Mouse (Mus musculus): ENCODE results near the gene Shb. TPM values are rescaled to one million over a fixed set of nuclear protein-coding genes. Genes with fewer than 3 reads are reported as not detected.

Shb gene
- polyA plus RNA-seq, 1 experiment: 46.3 TPM

GRCm38 (mm10) chr4:45418229-45418950, 113.9 kb downstream of the Shb start:
- Histone ChIP-seq H3K4me3 (no peak overlapping the region), H3K36me3 (ENCODE audit: control insufficient read depth, insufficient read depth) (peaks cover 4% of the 10 kb centered on the region), H3K79me2 (ENCODE audit: control insufficient read depth, insufficient read depth) (no peaks in the 10 kb centered on the region), H3ac (ENCODE audit: control insufficient read depth, insufficient read length) (no peak overlapping the region), H3K4me2 (ENCODE audit: low read depth) (no peak overlapping the region), H3K27me3 (ENCODE audit: control insufficient read depth, insufficient read depth, insufficient read length) (no peaks in the 10 kb centered on the region)
- no peak for TF ChIP-seq POLR2AphosphoS2 (IDR thresholded peaks at IDR 0.05; ENCODE audit: insufficient read length, low read depth)
- no peak for TF ChIP-seq POLR2A (IDR thresholded peaks at IDR 0.05; ENCODE audit: insufficient read length, low read depth)
- no peak for TF ChIP-seq TCF3 (IDR thresholded peaks at IDR 0.05; ENCODE audit: insufficient read length, low read depth)

DNA sequence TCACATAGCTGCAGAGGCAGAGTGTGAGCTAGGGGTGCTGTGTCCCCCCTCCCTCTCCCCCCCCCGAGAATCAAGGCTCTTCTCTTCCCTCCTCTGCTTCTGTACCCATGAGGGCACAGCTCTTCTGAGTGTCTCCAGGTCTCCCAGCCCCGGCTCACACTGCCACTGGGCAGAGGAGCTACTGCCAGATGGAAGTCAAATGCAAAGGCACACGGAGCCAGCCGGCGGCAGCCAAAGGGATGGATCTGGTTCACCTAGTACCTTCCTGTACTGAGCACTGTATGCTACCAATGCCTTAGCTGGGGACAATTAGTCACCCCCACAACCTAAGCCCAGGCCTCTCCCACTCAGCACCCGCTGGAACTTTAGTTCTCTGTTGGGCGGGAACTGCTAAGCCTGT, 116.0 kb downstream of the Shb start:
- Histone ChIP-seq H3K79me2 (ENCODE audit: control insufficient read depth, insufficient read depth) (no peaks in the 10 kb centered on the region), H3K36me3 (ENCODE audit: control insufficient read depth, insufficient read depth) (no peaks in the 10 kb centered on the region), H3K27me3 (ENCODE audit: control insufficient read depth, insufficient read depth, insufficient read length) (no peaks in the 10 kb centered on the region), H3K4me3 (no peak overlapping the region), H3K4me2 (ENCODE audit: low read depth) (no peak overlapping the region), H3ac (ENCODE audit: control insufficient read depth, insufficient read length) (no peak overlapping the region)
- TF ChIP-seq TCF3 (IDR thresholded peaks at IDR 0.05; ENCODE audit: insufficient read length, low read depth) (no peak), MAX (IDR thresholded peaks at IDR 0.05; ENCODE audit: low read depth) (no peak), SRF (IDR thresholded peaks at IDR 0.05; ENCODE audit: control insufficient read depth, insufficient read length, low read depth) (no peak), MYOD1 (IDR thresholded peaks at IDR 0.05; ENCODE audit: control insufficient read depth in 1 of 3, insufficient read length in 2 of 3, low read depth in 2 of 3) (no peak)

- no peaks in the 10 kb centered on the region for H3K79me2 ChIP-seq (ENCODE audit: control insufficient read depth, insufficient read depth)
- no peak overlapping the region for H3K4me3 ChIP-seq
- no peaks in the 10 kb centered on the region for H3K27me3 ChIP-seq (ENCODE audit: control insufficient read depth, insufficient read depth, insufficient read length)
- no peak overlapping the region for H3ac ChIP-seq (ENCODE audit: control insufficient read depth, insufficient read length)
- H3K4me2 ChIP-seq (ENCODE audit: low read depth): no peak overlapping the region
- no peaks in the 10 kb centered on the region for H3K36me3 ChIP-seq (ENCODE audit: control insufficient read depth, insufficient read depth)
- no peak for TF ChIP-seq POLR2A (IDR thresholded peaks at IDR 0.05; ENCODE audit: insufficient read length, low read depth)
- TF ChIP-seq REST (IDR thresholded peaks at IDR 0.05; ENCODE audit: insufficient read depth, insufficient read length): no peak
- TF ChIP-seq MYOD1 (IDR thresholded peaks at IDR 0.05; ENCODE audit: control insufficient read depth in 1 of 3, insufficient read length in 2 of 3, low read depth in 2 of 3): no peak
- TF ChIP-seq MAX (IDR thresholded peaks at IDR 0.05; ENCODE audit: low read depth): no peak
- TF ChIP-seq TCF3 (IDR thresholded peaks at IDR 0.05; ENCODE audit: insufficient read length, low read depth): no peak
- no peak for TF ChIP-seq CEBPB (IDR thresholded peaks at IDR 0.05; ENCODE audit: insufficient read depth, poor library complexity, severe bottlenecking)
- no peak for TF ChIP-seq POLR2AphosphoS2 (IDR thresholded peaks at IDR 0.05; ENCODE audit: insufficient read length, low read depth)
- TF ChIP-seq MYOG (IDR thresholded peaks at IDR 0.05; ENCODE audit: control insufficient read depth in 1 of 3, insufficient read depth in 1 of 3, insufficient read length in 2 of 3, low read depth in 2 of 3): no peak
Observed at GRCm38 (mm10) chr4:45413674-45414338, 118.5 kb downstream of the Shb start.

DNA sequence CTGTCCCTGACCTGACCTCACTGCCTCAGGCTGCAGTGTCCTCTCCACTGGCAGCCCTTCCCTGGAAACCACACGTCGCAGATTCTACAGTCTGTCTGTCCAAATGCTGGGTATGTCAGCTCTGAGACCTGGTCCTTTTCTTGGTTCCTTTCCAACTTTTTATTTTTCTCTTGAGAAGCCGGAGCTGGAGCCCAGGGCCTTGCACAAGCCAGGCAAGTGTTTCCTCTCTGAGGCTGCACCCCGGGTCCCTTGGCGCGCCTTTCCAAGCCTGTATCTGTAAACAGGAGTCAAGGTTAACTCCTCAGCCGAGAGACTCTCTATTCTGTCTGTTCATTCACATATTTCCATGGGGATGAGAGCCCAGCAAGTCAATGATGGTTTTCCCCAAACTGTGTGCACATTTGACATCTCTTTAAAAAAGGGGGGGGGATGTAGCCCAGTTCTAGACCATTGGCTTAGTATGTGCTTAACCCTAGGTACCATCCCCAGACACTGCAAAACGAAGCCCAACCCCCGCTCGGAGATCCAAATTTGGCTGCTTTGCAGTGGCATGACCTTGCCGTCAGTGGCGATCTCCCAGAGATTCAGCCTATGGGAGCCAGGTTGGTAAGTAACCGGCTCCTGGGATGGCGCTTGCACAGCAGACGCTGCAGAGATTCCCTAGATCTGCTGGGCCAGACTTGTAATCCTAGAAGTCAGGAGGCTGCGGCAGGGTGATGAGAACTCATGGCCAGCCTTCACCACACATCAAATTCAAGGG, 119.7 kb downstream of the Shb start:
- Histone ChIP-seq H3K4me3 (no peak overlapping the region), H3K27me3 (ENCODE audit: control insufficient read depth, insufficient read depth, insufficient read length) (no peaks in the 10 kb centered on the region)
- TF ChIP-seq POLR2AphosphoS2 (IDR thresholded peaks at IDR 0.05; ENCODE audit: insufficient read length, low read depth) (no peak), MAX (IDR thresholded peaks at IDR 0.05; ENCODE audit: low read depth) (no peak), MYOG (IDR thresholded peaks at IDR 0.05; ENCODE audit: control insufficient read depth in 1 of 3, insufficient read depth in 1 of 3, insufficient read length in 2 of 3, low read depth in 2 of 3) (no peak), SRF (IDR thresholded peaks at IDR 0.05; ENCODE audit: control insufficient read depth, insufficient read length, low read depth) (no peak), TCF12 (IDR thresholded peaks at IDR 0.05; ENCODE audit: insufficient read depth, poor library complexity, severe bottlenecking) (no peak), USF1 (IDR thresholded peaks at IDR 0.05; ENCODE audit: low read depth) (no peak), CEBPB (IDR thresholded peaks at IDR 0.05; ENCODE audit: insufficient read depth, poor library complexity, severe bottlenecking) (no peak), TCF3 (IDR thresholded peaks at IDR 0.05; ENCODE audit: insufficient read length, low read depth) (no peak), POLR2A (IDR thresholded peaks at IDR 0.05; ENCODE audit: insufficient read length, low read depth) (no peak), REST (IDR thresholded peaks at IDR 0.05; ENCODE audit: insufficient read depth, insufficient read length) (no peak), E2F4 (IDR thresholded peaks at IDR 0.05; ENCODE audit: insufficient read depth) (no peak), MYOD1 (IDR thresholded peaks at IDR 0.05; ENCODE audit: control insufficient read depth in 1 of 3, insufficient read length in 2 of 3, low read depth in 2 of 3) (no peak)

More for the DNA sequence above, 119.7 kb downstream of the Shb start:
- H3ac ChIP-seq (ENCODE audit: control insufficient read depth, insufficient read length): no peak overlapping the region
- H3K4me2 ChIP-seq (ENCODE audit: low read depth): no peak overlapping the region
- H3K79me2 ChIP-seq (ENCODE audit: control insufficient read depth, insufficient read depth): peaks cover 6% of the 10 kb centered on the region
- H3K36me3 ChIP-seq (ENCODE audit: control insufficient read depth, insufficient read depth): no peaks in the 10 kb centered on the region

Data from myocyte (in vitro differentiated cells).